Mouse (Mus musculus): ENCODE results near the gene Kif22. TPM values are rescaled to one million over a fixed set of nuclear protein-coding genes. Genes with fewer than 3 reads are reported as not detected.

Gene Kif22
- polyA plus RNA-seq, 1 experiment from 2014 or later: 24.6 TPM

- DNase-seq (ENCODE audit: low spot score): no peak
- peaks cover 44% of the 10 kb centered on the region for H3K36me3 ChIP-seq (replicated peaks; ENCODE audit: control insufficient read depth, insufficient read depth)
- WGBS: 77% methylated on average over 14 of the region's 14 CpGs
- H3K9ac ChIP-seq: peak overlapping the region; percentile 82
- no peak overlapping the region for H3K27ac ChIP-seq
- no peak for ATAC-seq (ENCODE audit: low FRiP score)
- peaks cover 62% of the 10 kb centered on the region for H3K4me1 ChIP-seq (replicated peaks; ENCODE audit: control insufficient read depth, insufficient read depth, low read length)
- H3K4me3 ChIP-seq (replicated peaks; ENCODE audit: low read length): peak overlapping the region; percentile 51; the same call in 1 of the 2 replicates
- no peaks in the 10 kb centered on the region for H3K27me3 ChIP-seq (ENCODE audit: control insufficient read depth, insufficient read depth, low read length)
- H3K9me3 ChIP-seq (ENCODE audit: control insufficient read depth, low read length): no peaks in the 10 kb centered on the region
- H3K4me2 ChIP-seq (replicated peaks): peak overlapping the region; percentile 84
Measured at GRCm38 (mm10) chr7:127019306-127019960, 22.8 kb downstream of the Kif22 start.

- Histone ChIP-seq H3K4me1 (replicated peaks; ENCODE audit: control insufficient read depth, insufficient read depth, low read length) (peaks cover 57% of the 10 kb centered on the region), H3K9me3 (ENCODE audit: control insufficient read depth, low read length) (no peaks in the 10 kb centered on the region), H3K4me2 (replicated peaks) (peak overlapping the region; percentile 84), H3K27ac (peak overlapping the region; percentile 39; the same call in 1 of the 2 replicates), H3K36me3 (replicated peaks; ENCODE audit: control insufficient read depth, insufficient read depth) (peaks cover 43% of the 10 kb centered on the region), H3K4me3 (replicated peaks; ENCODE audit: low read length) (no peak overlapping the region), H3K27me3 (ENCODE audit: control insufficient read depth, insufficient read depth, low read length) (no peaks in the 10 kb centered on the region), H3K9ac (peak overlapping the region; percentile 82)
- DNase-seq (ENCODE audit: low spot score) (no peak), ATAC-seq (ENCODE audit: low FRiP score) (no peak)
- WGBS: 89% methylated on average over 15 of the region's 15 CpGs
Measured at GRCm38 (mm10) chr7:127018416-127019305, 23.6 kb downstream of the Kif22 start.

- H3K4me3 ChIP-seq (replicated peaks; ENCODE audit: low read length): 0 out of 2 replicates have a peak overlapping the region, but pooled peaks have one; percentile 57
- H3K4me2 ChIP-seq (replicated peaks): peak overlapping the region; percentile 84
- H3K4me1 ChIP-seq (replicated peaks; ENCODE audit: control insufficient read depth, insufficient read depth, low read length): peaks cover 55% of the 10 kb centered on the region
- no peaks in the 10 kb centered on the region for H3K9me3 ChIP-seq (ENCODE audit: control insufficient read depth, low read length)
- DNase-seq (ENCODE audit: low spot score) (no peak), ATAC-seq (ENCODE audit: low FRiP score) (no peak)
- peaks cover 43% of the 10 kb centered on the region for H3K36me3 ChIP-seq (replicated peaks; ENCODE audit: control insufficient read depth, insufficient read depth)
- H3K9ac ChIP-seq: peak overlapping the region; percentile 37; the same call in 1 of the 2 replicates
- peak overlapping the region; percentile 96; the same call in 1 of the 2 replicates for H3K27ac ChIP-seq
- 63% methylated on average over 6 of the region's 6 CpGs for WGBS
- no peaks in the 10 kb centered on the region for H3K27me3 ChIP-seq (ENCODE audit: control insufficient read depth, insufficient read depth, low read length)
Measured at GRCm38 (mm10) chr7:127017950-127018345, 24.3 kb downstream of the Kif22 start.

DNA sequence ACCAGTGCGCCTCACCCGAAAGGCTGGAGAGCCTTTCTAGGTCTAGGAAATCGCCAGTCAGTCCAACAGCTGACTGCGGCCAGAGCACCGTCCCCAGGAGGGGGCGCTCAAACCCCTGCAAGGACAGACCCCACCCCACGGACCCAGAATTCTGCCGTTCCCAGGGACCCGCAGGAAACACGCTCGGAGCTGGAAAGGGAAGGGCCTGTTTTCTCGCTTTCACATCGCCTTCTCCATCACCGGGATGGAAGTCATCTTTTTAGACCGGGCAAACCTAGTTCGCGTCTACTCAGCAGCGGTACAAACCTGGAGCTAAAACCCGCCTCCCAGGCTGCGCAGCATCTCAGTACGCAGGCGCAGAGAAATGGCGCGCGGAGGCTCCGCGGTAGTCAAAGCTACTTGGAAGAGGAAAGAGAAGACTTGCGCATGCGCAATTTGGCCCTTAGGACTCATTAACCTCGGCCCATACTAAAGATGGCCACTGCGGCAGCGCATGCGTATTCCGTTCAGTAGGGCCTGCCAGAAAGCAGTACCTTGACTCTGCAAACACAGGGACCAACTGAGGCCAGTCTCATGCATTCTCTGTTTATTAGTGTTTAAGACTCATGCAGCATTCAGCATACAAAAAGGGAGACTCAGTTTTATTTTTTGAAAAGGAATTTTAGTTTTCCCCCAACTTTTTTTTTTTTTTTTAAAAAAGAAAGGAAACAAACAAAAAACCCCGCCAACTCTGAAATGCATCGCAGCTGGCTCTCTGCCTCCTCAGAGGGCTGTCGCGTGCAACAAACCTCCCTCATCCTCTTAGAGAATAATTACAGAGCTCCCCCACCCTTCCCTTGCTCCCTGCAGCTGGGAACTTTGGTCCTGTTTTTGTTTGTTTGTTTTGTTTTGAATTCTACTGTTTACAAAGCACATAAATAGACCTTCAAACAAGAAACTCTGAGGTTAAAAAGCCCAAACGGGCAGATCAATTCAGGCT, 25.0 kb downstream of the Kif22 start, which contains the start of gene Pagr1a:
Pagr1a (minus strand) TSS at position 382 of the 979 bp plus-strand sequence.
- 3% methylated on average over 39 of the region's 39 CpGs for WGBS
- Histone ChIP-seq H3K4me2 (replicated peaks) (peak within 1 kb of the TSS; percentile 84), H3K9ac (peak within 1 kb of the TSS; percentile 90), H3K27ac (peak within 1 kb of the TSS; percentile 96), H3K4me3 (replicated peaks; ENCODE audit: low read length) (peak within 1 kb of the TSS; percentile 57), H3K36me3 (replicated peaks; ENCODE audit: control insufficient read depth, insufficient read depth) (peaks cover 43% of the 10 kb centered on the region), H3K27me3 (ENCODE audit: control insufficient read depth, insufficient read depth, low read length) (no peaks in the 10 kb centered on the region), H3K9me3 (ENCODE audit: control insufficient read depth, low read length) (no peaks in the 10 kb centered on the region), H3K4me1 (replicated peaks; ENCODE audit: control insufficient read depth, insufficient read depth, low read length) (peaks cover 49% of the 10 kb centered on the region)
- ATAC-seq (ENCODE audit: low FRiP score) (peak; percentile 83), DNase-seq (ENCODE audit: low spot score) (peak; percentile 100)

DNA sequence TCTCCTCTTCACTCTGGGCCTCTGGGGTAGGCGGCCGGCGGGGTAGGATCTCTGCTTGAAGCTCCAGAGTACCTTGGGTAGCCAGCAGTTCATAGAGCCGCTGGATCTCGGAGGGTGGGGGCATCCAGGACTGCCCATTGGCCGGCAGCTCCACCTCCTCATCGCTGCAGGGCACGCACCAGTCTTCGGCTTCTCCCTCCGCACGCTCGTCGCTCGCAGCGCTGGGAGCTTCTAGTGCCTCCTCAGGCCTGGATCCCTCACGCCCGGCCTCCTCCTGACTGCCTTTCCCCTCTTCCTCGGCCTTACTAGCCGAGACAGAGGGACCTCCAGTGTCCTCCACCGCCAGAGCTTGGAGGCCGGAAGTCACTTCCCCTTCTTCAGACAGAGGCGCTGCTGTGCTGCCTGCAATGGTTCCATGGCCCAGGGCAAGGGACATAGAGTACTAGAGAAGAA, 25.8 kb downstream of the Kif22 start:
- Histone ChIP-seq H3K4me2 (replicated peaks) (peak overlapping the region; percentile 76), H3K27me3 (ENCODE audit: control insufficient read depth, insufficient read depth, low read length) (no peaks in the 10 kb centered on the region), H3K4me1 (replicated peaks; ENCODE audit: control insufficient read depth, insufficient read depth, low read length) (peaks cover 46% of the 10 kb centered on the region), H3K27ac (peak overlapping the region; percentile 96), H3K9ac (peak overlapping the region; percentile 90), H3K9me3 (ENCODE audit: control insufficient read depth, low read length) (no peaks in the 10 kb centered on the region), H3K36me3 (replicated peaks; ENCODE audit: control insufficient read depth, insufficient read depth) (peaks cover 38% of the 10 kb centered on the region), H3K4me3 (replicated peaks; ENCODE audit: low read length) (peak overlapping the region; percentile 57)
- DNase-seq (ENCODE audit: low spot score) (no peak), ATAC-seq (ENCODE audit: low FRiP score) (peak; percentile 32)
- 0% methylated on average over 22 of the region's 22 CpGs for WGBS

GRCm38 (mm10) chr7:127016481-127016485, 26.0 kb downstream of the Kif22 start, which contains the start of gene Pagr1b:
Gene Pagr1b (minus strand): TSS chr7:127016484.
- no peaks in the 10 kb centered on the region for H3K27me3 ChIP-seq (ENCODE audit: control insufficient read depth, insufficient read depth, low read length)
- no peak for DNase-seq (ENCODE audit: low spot score)
- H3K36me3 ChIP-seq (replicated peaks; ENCODE audit: control insufficient read depth, insufficient read depth): peaks cover 38% of the 10 kb centered on the region
- H3K9me3 ChIP-seq (ENCODE audit: control insufficient read depth, low read length): no peaks in the 10 kb centered on the region
- no peak for ATAC-seq (ENCODE audit: low FRiP score)
- H3K4me3 ChIP-seq (replicated peaks; ENCODE audit: low read length): peak within 1 kb of the TSS; percentile 57
- peaks cover 44% of the 10 kb centered on the region for H3K4me1 ChIP-seq (replicated peaks; ENCODE audit: control insufficient read depth, insufficient read depth, low read length)
- peak within 1 kb of the TSS; percentile 76 for H3K4me2 ChIP-seq (replicated peaks)
- peak within 1 kb of the TSS; percentile 96 for H3K27ac ChIP-seq
- H3K9ac ChIP-seq: peak within 1 kb of the TSS; percentile 90

GRCm38 (mm10) chr7:127016081-127016480, 26.2 kb downstream of the Kif22 start:
- DNase-seq (ENCODE audit: low spot score): no peak
- Histone ChIP-seq H3K4me2 (replicated peaks) (peak overlapping the region; percentile 76), H3K4me1 (replicated peaks; ENCODE audit: control insufficient read depth, insufficient read depth, low read length) (peaks cover 42% of the 10 kb centered on the region), H3K27ac (peak overlapping the region; percentile 96), H3K36me3 (replicated peaks; ENCODE audit: control insufficient read depth, insufficient read depth) (peaks cover 38% of the 10 kb centered on the region), H3K9ac (peak overlapping the region; percentile 90), H3K4me3 (replicated peaks; ENCODE audit: low read length) (peak overlapping the region; percentile 57), H3K27me3 (ENCODE audit: control insufficient read depth, insufficient read depth, low read length) (no peaks in the 10 kb centered on the region), H3K9me3 (ENCODE audit: control insufficient read depth, low read length) (no peaks in the 10 kb centered on the region)
- ATAC-seq (ENCODE audit: low FRiP score): no peak
- WGBS: 2% methylated on average over 10 of the region's 10 CpGs

DNA sequence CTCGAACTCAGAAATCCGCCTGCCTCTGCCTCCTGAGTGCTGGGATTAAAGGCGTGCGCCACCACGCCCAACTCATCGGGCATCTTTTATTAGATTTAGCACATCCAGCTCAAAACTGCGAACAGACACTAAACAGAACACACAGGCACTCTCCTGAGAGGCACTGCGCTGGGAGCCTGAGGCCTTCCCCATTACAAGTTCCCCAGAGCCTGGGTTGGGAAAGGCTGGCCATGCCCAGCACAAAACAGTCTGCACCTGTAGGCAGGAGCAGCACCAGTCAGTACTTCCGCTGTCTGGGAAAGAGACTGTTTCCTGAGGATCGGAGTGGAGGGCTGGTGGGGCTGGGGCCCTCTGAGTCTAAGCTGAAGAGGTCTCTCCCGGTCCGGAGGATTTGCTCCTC, 27.3 kb downstream of the Kif22 start:
- Histone ChIP-seq H3K9ac (no peak overlapping the region), H3K36me3 (replicated peaks; ENCODE audit: control insufficient read depth, insufficient read depth) (peaks cover 38% of the 10 kb centered on the region), H3K4me3 (replicated peaks; ENCODE audit: low read length) (no peak overlapping the region), H3K4me1 (replicated peaks; ENCODE audit: control insufficient read depth, insufficient read depth, low read length) (peaks cover 31% of the 10 kb centered on the region), H3K27ac (no peak overlapping the region), H3K4me2 (replicated peaks) (peak overlapping the region; percentile 76; the same call in 1 of the 2 replicates), H3K9me3 (ENCODE audit: control insufficient read depth, low read length) (no peaks in the 10 kb centered on the region), H3K27me3 (ENCODE audit: control insufficient read depth, insufficient read depth, low read length) (no peaks in the 10 kb centered on the region)
- WGBS: 96% methylated on average over 12 of the region's 12 CpGs
- no peak for ATAC-seq (ENCODE audit: low FRiP score)
- no peak for DNase-seq (ENCODE audit: low spot score)

Measured in hindbrain, embryonic 14.5 days (tissue).